Mouse (Mus musculus): Measurements from ENCODE around the gene Sh2d3c. TPM values are rescaled to one million over a fixed set of nuclear protein-coding genes. Genes with fewer than 3 reads are reported as not detected.

Gene Sh2d3c
- total and polyA plus RNA-seq, 3 experiments = 4.8 to 25.8 (median 11.1) TPM

DNA sequence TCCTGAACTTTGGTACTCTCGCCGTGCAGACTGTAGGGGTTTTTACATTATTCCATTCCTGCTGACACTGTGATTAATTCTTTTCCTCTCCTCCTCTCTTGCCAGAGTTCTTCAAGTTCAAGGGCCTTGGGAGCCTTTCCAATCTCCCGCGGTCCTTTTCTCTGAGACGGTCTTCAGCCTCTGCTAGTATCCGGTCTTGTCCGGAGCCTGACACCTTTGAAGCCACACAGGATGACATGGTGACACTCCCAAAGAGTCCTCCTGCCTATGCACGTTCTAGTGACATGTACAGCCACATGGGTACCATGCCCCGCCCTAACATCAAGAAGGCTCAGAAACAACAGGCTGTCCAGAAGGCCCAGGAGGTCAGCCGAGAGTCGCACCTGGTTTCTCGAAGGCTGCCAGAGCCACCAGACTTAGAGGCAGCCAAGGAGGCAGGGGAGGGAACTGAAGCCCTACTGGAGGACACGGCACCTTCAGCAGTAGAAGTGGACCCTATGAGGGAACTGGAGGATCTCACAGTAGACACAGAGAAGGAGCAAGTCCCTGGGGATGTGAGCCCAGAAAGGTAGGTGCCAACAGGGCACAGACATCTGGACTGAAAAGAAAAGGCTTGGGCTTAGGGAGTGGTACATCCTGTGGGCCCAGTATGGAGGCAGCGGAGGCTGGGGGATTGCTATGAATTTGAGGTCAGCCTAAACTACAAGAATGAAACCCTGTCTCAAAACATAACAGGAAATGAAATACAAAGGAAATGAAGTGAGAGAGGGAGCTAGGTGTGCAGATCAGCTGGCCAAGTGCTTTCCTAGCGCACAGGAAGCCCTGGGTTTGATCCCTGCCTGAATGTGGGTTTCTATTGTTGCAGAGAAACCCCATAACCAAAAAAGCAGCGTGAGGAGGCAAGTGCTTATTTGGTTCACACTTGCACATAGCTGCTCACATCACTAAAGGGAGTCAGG is 4.3 kb downstream of the Sh2d3c start:
- TF ChIP-seq PAX5 (IDR thresholded peaks at IDR 0.05; ENCODE audit: low read length) = no peak
- no peak for TF ChIP-seq E2F4 (IDR thresholded peaks at IDR 0.05; ENCODE audit: insufficient replicate concordance, low read depth, low read length)
- TF ChIP-seq IRF4 (IDR thresholded peaks at IDR 0.05; ENCODE audit: low read depth, low read length) = no peak
- no peak for TF ChIP-seq POLR2AphosphoS2 (IDR thresholded peaks at IDR 0.05; ENCODE audit: low read depth, low read length)
- no peak for TF ChIP-seq JUN (IDR thresholded peaks at IDR 0.05; ENCODE audit: insufficient read depth, low read depth, low read length)
- no peak for TF ChIP-seq SMC3 (IDR thresholded peaks at IDR 0.05; ENCODE audit: low read depth, low read length)
- TF ChIP-seq MAZ (IDR thresholded peaks at IDR 0.05; ENCODE audit: low read depth, low read length) = no peak
- peaks cover 28 to 63% of the 10 kb centered on the region in 2 experiments for H3K36me3 ChIP-seq (replicated peaks in 1 of 2; ENCODE audit: control insufficient read depth in 1 of 2, insufficient read depth in 1 of 2, low read length in 1 of 2)
- dilution Hi-C loops (cut with MboI; ENCODE audit: extremely low pct_ligation_motif_present, extremely low pct_unique_long_range_greater_than_20kb, low sequenced_read_pairs) = no loop called here
- no peak for DNase-seq (ENCODE audit: extremely low read depth)
- in situ Hi-C loops (cut with MboI; ENCODE audit: low pct_ligation_motif_present, low pct_unique_long_range_greater_than_20kb, low sequenced_read_pairs) = no loop called here
- peaks cover 23 to 64% of the 10 kb centered on the region in 2 experiments for H3K4me1 ChIP-seq (ENCODE audit: control insufficient read depth in 1 of 2, insufficient read depth in 2 of 2)
- H3K4me2 ChIP-seq (ENCODE audit: insufficient read depth, low read depth, poor library complexity, severe bottlenecking) = no peak overlapping the region
- H3K9ac ChIP-seq (ENCODE audit: insufficient read depth, low read depth) = no peak overlapping the region
- H3K4me3 ChIP-seq (replicated peaks in 1 of 3; ENCODE audit: low read depth in 2 of 3, low read length in 2 of 3, poor library complexity in 1 of 3) = no peak overlapping the region
- no peaks in the 10 kb centered on the region for H3K27me3 ChIP-seq (replicated peaks)
- H3K79me2 ChIP-seq (replicated peaks; ENCODE audit: control insufficient read depth, extremely low read depth, insufficient read depth, poor library complexity, severe bottlenecking) = peaks cover 27% of the 10 kb centered on the region
- no peak overlapping the region for H3K27ac ChIP-seq (ENCODE audit: insufficient read depth, low read depth)
- H3K9me3 ChIP-seq (replicated peaks; ENCODE audit: low read length) = peaks cover 4% of the 10 kb centered on the region

DNA sequence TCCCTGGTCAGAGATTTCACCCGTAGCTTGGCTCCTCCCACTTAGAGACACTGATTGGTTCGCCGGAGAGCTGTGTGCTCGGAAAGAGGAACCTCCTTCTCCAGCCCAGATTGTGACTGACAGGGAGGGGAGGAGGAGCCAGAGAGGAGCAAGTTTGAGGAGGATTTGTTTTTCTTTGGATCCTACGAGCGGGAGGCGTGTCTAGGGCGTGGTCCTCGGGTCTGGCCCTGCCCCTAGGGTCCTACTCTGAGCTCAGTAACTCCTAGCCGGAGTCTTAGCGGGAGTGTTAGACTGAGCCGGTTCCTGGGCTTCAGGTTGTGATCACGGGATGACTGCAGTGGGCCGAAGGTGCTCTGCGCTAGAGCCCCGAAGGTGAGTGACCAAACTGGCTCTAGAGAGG is 6.6 kb downstream of the Sh2d3c start:
- no peaks in the 10 kb centered on the region for H3K27me3 ChIP-seq (replicated peaks)
- peaks cover 18 to 74% of the 10 kb centered on the region in 2 experiments for H3K4me1 ChIP-seq (ENCODE audit: control insufficient read depth in 1 of 2, insufficient read depth in 2 of 2)
- peaks cover 15% of the 10 kb centered on the region for H3K79me2 ChIP-seq (replicated peaks; ENCODE audit: control insufficient read depth, extremely low read depth, insufficient read depth, poor library complexity, severe bottlenecking)
- peaks cover 4% of the 10 kb centered on the region for H3K9me3 ChIP-seq (replicated peaks; ENCODE audit: low read length)
- peak; percentile 98 for DNase-seq (ENCODE audit: extremely low read depth)
- H3K4me3 ChIP-seq (replicated peaks in 1 of 3; ENCODE audit: low read depth in 2 of 3, low read length in 2 of 3, poor library complexity in 1 of 3) = peak overlapping the region in 1 of 3 experiments; percentile 10
- H3K36me3 ChIP-seq (replicated peaks in 1 of 2; ENCODE audit: control insufficient read depth in 1 of 2, insufficient read depth in 1 of 2, low read length in 1 of 2) = peaks cover 31 to 83% of the 10 kb centered on the region in 2 experiments
- dilution Hi-C loops (cut with MboI; ENCODE audit: extremely low pct_ligation_motif_present, extremely low pct_unique_long_range_greater_than_20kb, low sequenced_read_pairs) (no loop called here), in situ Hi-C loops (cut with MboI; ENCODE audit: low pct_ligation_motif_present, low pct_unique_long_range_greater_than_20kb, low sequenced_read_pairs) (no loop called here)
- peak overlapping the region; percentile 27 for H3K4me2 ChIP-seq (ENCODE audit: insufficient read depth, low read depth, poor library complexity, severe bottlenecking)
- H3K27ac ChIP-seq (ENCODE audit: insufficient read depth, low read depth) = no peak overlapping the region
- peak overlapping the region; percentile 9; the same call in 1 of the 2 replicates for H3K9ac ChIP-seq (ENCODE audit: insufficient read depth, low read depth)
- peak; percentile 33; the same call in 1 of the 2 replicates for TF ChIP-seq POLR2A (IDR thresholded peaks at IDR 0.05; ENCODE audit: low read depth, low read length)
- TF ChIP-seq BHLHE40 (IDR thresholded peaks at IDR 0.05; ENCODE audit: low read depth, low read length) = no peak
- TF ChIP-seq ELF1 (IDR thresholded peaks at IDR 0.05; ENCODE audit: low read depth, low read length) = 0 out of 2 replicates have a peak, but pooled peaks have one; percentile 31
- no peak for TF ChIP-seq POLR2AphosphoS2 (IDR thresholded peaks at IDR 0.05; ENCODE audit: low read depth, low read length)

DNA sequence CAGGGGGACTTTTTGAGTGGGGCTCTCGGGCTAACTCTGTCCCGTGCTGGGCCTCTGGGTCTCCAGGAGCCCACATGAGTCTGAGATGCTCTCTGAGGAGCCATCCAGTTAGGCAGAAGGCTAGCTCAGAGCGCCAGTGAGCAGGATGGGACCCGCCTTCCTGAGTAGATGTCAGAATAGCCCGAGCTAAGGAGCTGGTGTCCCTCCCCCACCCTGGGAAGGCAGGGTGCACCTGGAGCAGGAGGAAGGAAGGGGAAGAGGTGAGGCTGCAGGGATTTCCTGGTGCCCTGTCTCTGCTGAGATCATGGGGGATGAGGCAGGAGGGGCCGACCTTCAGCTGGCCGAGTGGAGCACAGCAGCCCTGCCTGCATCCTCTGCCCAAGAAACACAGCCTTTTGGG is 7.6 kb downstream of the Sh2d3c start:
- peaks cover 6% of the 10 kb centered on the region for H3K79me2 ChIP-seq (replicated peaks; ENCODE audit: control insufficient read depth, extremely low read depth, insufficient read depth, poor library complexity, severe bottlenecking)
- no peaks in the 10 kb centered on the region for H3K27me3 ChIP-seq (replicated peaks)
- TF ChIP-seq IRF4 (IDR thresholded peaks at IDR 0.05; ENCODE audit: low read depth, low read length) (no peak), SMC3 (IDR thresholded peaks at IDR 0.05; ENCODE audit: low read depth, low read length) (no peak)
- H3K9ac ChIP-seq (ENCODE audit: insufficient read depth, low read depth) = no peak overlapping the region
- in situ Hi-C loops (cut with MboI; ENCODE audit: low pct_ligation_motif_present, low pct_unique_long_range_greater_than_20kb, low sequenced_read_pairs) = no loop called here
- H3K4me2 ChIP-seq (ENCODE audit: insufficient read depth, low read depth, poor library complexity, severe bottlenecking) = no peak overlapping the region
- H3K9me3 ChIP-seq (replicated peaks; ENCODE audit: low read length) = peaks cover 4% of the 10 kb centered on the region
- peaks cover 31 to 86% of the 10 kb centered on the region in 2 experiments for H3K36me3 ChIP-seq (replicated peaks in 1 of 2; ENCODE audit: control insufficient read depth in 1 of 2, insufficient read depth in 1 of 2, low read length in 1 of 2)
- dilution Hi-C loops (cut with MboI; ENCODE audit: extremely low pct_ligation_motif_present, extremely low pct_unique_long_range_greater_than_20kb, low sequenced_read_pairs) = no loop called here
- no peak for DNase-seq (ENCODE audit: extremely low read depth)
- no peak overlapping the region for H3K4me3 ChIP-seq (replicated peaks in 1 of 3; ENCODE audit: low read depth in 2 of 3, low read length in 2 of 3, poor library complexity in 1 of 3)
- H3K27ac ChIP-seq (ENCODE audit: insufficient read depth, low read depth) = no peak overlapping the region
- H3K4me1 ChIP-seq (ENCODE audit: control insufficient read depth in 1 of 2, insufficient read depth in 2 of 2) = peaks cover 8 to 66% of the 10 kb centered on the region in 2 experiments
